Mouse (Mus musculus): ENCODE measurements around the gene Lipe.
"Not testable (repeated sequence)": the region's sequence is repeated elsewhere in the genome, so short reads cannot be mapped to it uniquely, and the experiment has no call there.

Gene Lipe

DNA sequence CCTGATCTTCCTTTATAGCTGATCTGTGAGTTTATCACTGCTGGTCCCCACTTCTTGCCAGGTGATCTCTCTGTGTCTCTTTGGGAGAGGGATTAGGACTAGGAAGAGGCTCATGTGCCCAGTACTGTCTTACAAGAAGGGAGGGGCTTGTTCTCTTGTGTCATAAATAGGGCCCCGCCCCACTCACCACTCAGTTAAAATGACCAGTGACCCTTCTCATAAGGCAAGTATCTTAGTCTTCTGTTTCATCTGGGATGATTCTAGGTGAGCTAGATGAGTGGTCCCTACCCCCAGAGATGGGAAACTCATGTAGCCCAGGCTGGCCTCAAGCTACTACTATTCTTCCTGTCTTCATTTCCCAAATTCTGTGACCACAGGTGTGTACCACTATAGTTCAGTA lies at the start of gene Lipe:
Gene Lipe (minus strand): TSS at position 101 of the 400 bp plus-strand sequence.
- DNase-seq (ENCODE audit: low read depth, low spot score): no peak

DNA sequence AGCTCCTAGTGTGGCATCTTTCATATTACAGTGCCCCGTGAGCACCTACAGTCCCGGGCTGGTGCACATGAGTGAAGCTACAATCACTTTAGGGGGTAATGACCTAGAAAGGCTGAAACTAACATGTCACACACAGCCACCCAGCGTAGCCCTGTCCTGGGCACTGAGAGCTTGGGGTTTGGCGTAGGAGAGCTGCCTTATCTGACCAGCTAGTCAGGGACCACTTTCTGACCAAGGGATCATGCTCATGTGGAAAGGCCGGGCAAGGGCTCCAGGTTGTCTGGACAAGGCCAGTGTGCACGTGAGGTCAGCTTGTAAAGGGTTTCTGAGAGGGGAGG lies 42.3 kb upstream of the Lipe start:
- no peak for DNase-seq (ENCODE audit: low read depth, low spot score)

GRCm38 (mm10) chr7:25439978-25440815 lies 41.7 kb upstream of the Lipe start:
- DNase-seq (ENCODE audit: low read depth, low spot score): no peak

DNA sequence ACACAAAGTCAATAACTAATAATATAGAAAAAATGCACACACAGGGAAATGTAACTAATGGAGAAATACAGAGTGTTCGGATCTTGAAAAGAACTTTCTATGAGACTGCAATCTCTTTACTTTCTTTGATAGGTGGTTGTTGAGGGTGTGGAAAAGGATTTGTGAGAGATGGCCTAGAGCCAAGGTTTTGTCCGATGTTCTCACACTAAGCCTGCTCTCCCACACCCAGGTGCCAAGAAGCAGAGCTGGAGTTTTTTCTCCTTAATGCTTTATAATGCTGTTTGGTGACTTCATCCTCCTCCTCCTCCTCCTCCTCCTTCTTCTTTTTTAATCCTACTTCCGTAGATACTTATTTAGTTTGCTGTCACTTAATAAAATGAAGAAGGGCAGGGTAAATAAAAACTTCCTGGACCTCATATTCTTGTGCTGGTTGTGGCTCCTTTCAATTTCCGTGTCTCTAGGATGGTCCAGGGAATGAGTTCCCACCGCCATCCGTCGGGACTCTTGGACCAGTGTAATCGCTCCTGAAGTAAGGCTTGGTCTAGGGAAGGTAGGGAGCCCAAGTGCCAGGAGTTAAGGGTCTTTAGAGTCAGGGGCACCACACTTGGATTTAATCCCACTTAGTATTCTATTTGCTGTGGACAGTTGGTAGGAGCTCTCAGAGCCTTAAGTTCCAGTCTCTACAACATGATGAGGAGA lies 40.8 kb upstream of the Lipe start:
- DNase-seq (ENCODE audit: low read depth, low spot score): no peak

DNA sequence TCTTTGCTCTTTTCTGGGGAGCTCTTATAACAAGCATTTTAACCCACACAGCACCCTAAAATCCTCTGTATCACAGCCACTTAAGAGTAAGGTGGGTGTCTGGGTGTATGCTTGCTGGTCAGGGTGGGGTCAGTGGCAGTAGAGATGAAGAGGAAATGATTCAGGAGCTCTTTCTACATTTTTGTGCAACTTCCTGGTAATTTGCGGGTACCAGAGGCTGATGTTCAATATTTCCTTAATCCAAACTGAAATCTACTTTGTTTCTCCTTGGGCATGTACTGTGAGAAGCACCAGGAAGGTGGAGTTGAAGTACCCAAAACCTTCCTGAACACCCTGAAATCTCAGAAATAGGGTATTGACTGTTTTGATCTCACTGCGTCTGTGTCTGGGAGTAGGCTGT lies 38.2 kb upstream of the Lipe start:
- no peak for DNase-seq (ENCODE audit: low read depth, low spot score)

GRCm38 (mm10) chr7:25436226-25436625 lies 37.7 kb upstream of the Lipe start:
- no peak for DNase-seq (ENCODE audit: low read depth, low spot score)

- no peak for DNase-seq (ENCODE audit: low read depth, low spot score)
Observed at GRCm38 (mm10) chr7:25435546-25435851, 37.0 kb upstream of the Lipe start.

- no peak for DNase-seq (ENCODE audit: low read depth, low spot score)
Observed at GRCm38 (mm10) chr7:25434654-25435545, 36.4 kb upstream of the Lipe start.

DNA sequence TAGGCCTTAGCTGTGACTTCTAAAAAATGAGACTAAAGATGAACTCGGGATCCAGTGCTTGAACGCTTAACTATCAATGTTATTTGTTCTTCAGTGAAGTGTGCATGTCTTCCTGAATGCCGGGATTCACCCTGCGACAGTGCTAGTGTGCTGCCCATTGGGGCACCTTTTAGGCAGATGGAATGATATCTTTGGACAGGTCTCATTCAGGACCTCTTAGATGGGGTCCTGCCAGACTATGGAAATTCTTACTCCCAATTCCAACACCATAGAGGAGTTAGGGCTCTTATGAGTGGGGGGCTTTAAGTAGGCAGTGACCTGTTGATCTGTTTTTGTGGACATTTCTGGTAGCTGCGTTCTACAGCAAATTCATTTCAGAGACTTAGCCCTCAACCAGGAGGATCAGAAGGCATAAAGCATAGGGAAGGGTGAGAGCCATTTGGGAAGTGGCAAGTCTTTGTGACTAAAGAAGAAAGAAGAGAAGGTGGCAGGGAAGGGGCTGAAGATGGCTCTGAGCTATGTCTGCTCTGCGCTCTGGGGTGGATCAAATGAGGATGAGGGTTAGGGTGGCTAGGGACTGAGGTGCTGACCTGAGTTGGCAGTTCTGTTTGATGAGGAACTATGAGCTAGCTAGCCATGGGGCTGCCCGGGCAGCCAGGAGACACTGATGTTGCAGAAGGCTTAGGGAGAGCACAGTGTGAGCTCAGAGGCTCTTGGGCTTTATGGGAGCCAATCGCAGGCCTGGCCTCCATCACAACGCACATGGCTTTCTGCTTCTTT lies 35.5 kb upstream of the Lipe start:
- DNase-seq (ENCODE audit: low read depth, low spot score): no peak

GRCm38 (mm10) chr7:25433007-25433541 lies 34.6 kb upstream of the Lipe start:
- peak; percentile 13 for DNase-seq (ENCODE audit: low read depth, low spot score)

- DNase-seq (ENCODE audit: low read depth, low spot score): no peak
Observed at GRCm38 (mm10) chr7:25432381-25432780, 33.9 kb upstream of the Lipe start.

DNA sequence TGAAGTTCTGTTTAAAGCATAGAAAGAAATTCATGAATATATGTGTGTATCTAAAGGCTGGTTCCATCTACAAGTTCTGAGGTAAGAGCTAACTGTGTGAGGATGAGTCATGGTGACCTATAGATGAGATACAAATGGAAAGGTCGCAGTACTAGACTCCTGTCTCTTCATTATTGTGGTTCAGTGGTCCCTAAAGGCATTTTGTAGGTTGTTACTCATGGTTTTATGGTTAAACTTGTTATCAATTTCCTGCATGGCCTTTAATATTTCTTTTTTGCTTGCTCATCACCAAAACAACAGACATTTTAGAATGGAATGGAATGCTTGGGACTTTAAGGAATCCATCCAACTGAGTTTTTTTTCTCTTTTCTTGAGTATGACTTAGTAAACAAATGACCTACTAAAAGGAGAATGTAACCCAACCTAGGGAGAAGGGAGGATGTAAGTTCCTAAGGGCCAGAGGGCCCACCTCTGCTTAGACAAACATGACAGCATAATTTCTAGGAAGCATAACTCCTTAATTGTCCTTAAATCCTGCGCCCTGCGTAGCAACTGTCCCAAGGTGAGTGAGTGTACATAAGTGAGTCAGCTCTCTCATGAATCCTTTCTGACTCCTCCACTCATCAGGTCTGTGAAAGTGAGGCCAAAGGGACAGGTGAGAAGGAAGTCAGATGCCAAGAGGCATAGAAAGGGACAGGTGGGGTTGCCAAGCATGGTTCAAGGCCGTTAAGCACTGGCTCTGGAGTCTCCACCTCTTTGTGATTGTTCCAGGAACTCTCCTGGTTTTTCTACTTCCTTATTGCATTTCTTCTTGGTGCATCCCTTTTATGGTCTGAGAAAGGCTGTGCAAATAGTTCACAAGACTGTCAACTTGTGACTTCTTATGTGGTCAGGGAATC lies 31.6 kb upstream of the Lipe start:
- DNase-seq (ENCODE audit: low read depth, low spot score): peak; percentile 66

GRCm38 (mm10) chr7:25428321-25428720 lies 29.8 kb upstream of the Lipe start:
- no peak for DNase-seq (ENCODE audit: low read depth, low spot score)

GRCm38 (mm10) chr7:25427144-25427543 lies 28.6 kb upstream of the Lipe start:
- DNase-seq (ENCODE audit: low read depth, low spot score): no peak

- not testable (repeated sequence) for DNase-seq (ENCODE audit: low read depth, low spot score)
Observed at GRCm38 (mm10) chr7:25426380-25426779, 27.9 kb upstream of the Lipe start.

GRCm38 (mm10) chr7:25424429-25424828 lies 25.9 kb upstream of the Lipe start:
- peak; percentile 82 for DNase-seq (ENCODE audit: low read depth, low spot score)

- no peak for DNase-seq (ENCODE audit: low read depth, low spot score)
Observed at GRCm38 (mm10) chr7:25422286-25422841, 23.9 kb upstream of the Lipe start.

- no peak for DNase-seq (ENCODE audit: low read depth, low spot score)
Observed at GRCm38 (mm10) chr7:25419943-25420342, 21.4 kb upstream of the Lipe start.

DNA sequence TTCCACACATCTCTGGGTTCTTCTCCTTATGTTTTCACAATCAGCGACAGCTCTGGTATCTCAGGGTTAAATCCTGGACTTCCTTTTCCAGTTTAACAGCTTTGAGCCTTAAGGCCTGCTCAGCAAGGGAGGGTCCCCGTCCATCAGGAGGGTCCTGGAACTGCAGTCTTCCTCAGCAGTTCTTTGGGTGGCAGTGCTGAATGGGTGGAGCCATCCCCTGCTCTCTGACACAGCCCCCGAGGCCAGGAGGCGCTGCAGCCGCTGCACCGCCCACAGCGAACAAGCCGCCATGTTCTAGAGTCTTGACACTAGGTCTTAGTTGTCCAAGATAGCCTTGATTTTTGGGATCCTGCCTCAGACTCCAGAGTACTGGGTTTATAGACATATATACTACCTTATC lies 21.0 kb upstream of the Lipe start:
- no peak for DNase-seq (ENCODE audit: low read depth, low spot score)

DNA sequence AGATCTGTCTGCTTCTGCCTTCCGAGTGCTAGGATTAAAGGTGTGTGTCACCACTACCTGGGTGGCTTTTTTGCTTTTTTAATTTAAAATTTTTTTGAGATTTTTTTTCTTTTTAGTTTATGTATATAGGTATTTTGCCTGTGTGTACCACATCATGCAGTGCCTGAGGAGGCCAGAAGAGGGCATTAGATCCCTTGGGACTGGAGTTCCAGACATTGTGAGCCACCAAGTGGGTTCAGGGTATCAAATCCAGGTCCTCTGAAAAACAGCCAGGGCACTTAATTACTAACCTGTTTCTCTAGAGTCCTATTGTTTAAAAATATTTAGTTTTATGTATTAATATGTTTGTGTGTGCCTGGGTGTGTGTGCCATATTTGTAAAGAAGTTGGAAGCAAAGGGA lies 19.1 kb upstream of the Lipe start:
- peak; percentile 55 for DNase-seq (ENCODE audit: low read depth, low spot score)

All from 3T3-L1 (cell line).